Mouse (Mus musculus) cerebellum, postnatal 4 days (tissue): ENCODE measurements around the gene Per1.

ENCODE experiments used
- DNase-seq, 2 experiments: peaks; one replicate each; pipeline ENCODE4 v3.0.0; 2022; ENCODE audit warnings: low spot score in 2 of 2, mixed read lengths in 1 of 2

Per1 gene

DNA sequence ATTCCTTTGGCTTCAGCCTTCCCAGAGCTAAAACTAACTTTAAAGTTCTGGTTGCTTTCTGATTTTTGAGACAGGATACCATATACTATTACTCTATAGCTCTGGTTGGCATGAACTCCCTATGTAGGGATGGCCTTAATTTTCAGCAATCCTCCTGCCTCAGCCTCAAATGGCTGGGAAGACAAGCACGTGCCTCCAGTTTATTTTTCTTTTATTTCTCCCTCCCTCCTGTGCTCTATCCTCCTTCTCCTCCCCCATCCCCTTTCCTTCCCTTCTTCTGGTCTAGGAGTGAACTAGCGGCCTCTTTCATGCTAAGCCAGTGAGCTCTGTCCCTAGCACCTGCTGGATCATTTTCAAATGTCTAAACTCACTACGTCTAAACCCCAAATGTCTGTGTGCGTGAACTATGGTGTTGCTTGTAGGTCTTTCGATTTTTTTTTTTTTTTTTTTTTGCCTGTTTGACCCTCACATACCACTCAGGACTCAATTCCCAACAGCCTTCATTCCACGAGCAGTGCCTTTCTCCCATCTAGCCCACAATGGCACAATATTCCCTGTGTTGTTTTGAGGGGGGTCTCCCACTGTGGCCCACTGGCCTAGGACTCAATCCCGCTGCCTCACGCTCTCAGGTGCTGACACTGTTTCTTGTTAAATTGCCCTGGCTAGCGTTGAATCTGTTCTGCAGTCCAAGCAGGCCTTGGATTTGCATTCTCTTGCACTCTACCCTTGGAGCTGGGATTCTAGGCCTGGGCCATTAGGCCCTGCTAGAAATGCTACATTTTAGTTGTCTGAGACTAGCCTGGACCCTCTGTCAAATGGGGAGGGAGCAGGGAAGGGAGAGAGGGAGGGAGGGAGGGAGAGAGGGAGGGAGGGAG is 30.5 kb upstream of the Per1 start:
- no peak for DNase-seq

DNA sequence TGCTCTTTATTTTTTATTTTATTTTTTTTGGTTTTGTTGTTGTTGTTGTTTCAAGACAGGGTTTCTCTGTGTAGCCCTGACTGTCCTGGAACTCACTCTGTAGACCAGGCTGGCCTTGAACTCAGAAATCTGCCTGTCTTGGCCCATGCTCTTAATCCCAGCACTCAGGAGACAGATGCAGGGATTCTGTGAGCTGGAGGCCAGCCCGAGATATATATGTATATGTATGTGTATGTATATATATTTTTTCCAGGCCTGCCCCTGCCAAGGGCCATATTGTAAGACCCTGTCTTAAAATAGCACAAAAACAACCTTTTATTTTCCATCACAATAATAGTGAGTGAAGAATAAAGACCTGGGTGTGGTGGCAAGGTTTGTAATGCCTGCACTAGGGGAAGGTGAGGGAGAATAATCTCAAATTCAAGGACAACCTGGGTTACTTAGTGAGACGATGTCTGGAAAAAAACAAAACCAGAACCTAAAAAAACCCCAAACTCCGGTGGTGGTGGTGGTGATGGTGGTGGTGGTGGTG is 29.6 kb upstream of the Per1 start:
- no peak for DNase-seq

DNA sequence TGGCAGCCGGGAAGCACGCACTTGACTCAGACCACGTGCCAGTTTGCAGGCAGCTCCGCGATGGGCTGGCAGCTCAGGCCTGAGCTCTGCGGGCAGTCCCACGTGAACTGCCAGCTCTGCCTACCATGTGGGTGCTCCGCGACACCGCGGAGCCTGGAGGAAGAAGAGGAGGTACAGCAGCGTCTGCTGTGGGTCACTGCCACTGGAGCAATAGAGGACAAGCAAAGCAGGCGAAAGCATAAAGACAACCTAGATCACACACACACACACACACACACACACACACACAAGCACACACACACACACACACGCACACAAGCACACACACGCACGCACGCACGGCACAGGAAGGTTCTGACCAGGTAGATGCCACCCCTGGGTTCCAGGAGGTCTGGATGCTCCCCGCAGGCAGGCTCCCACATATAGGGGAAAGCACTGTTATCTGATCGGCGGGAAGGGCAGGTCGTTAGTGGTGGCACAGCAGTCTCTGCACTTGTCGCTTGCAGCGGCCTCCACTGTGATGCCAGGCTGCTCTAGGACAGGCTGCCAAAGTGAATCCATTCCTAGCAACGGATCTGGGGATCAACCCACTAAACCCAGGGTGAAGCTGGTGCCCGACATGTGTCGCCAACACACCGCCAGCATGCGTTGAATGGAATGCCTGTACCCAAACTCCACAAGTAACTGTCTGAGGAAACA is 28.7 kb upstream of the Per1 start:
- DNase-seq, result peak in 1 of 2 experiments; percentile 26

DNA sequence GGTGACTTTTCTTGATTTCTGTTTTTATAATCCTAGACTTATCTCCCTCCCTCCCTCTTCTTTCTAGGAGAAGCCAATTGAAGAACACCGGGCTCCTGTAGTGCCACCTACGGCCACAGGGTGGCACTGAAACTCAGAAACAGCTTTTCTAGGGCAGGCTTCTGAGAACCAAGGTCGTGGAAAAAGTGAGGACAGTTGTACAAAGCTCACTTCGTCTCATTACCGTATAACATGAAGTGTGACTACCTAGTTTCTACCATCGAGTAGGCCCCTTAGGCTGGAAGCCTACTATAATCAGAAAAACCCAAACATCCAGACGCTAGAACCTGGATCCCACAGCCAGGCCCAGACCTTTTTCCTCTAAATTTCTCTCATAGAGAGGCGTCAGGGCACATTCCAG is 28.1 kb upstream of the Per1 start:
- DNase-seq, result peak; percentile 73 to 92

DNA sequence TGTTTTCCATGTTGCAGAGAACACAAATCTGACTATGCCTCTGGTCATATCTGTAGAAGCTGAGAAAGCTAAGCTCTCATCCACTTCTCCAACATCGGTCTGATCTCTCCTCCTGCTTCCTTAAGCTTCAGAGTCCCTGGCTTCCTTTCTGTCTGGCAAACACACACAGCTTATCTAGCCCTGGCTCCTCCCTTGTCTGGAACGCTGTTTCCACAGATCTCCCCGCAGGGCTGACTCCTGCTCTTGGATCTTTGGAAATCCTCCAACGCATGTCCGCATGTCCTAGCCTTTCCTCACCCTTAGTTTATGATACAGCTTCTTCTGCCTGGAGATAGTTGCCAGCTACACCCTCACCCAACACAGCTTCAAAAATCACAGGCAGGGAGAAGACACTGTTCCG is 27.4 kb upstream of the Per1 start:
- DNase-seq, result no peak

DNA sequence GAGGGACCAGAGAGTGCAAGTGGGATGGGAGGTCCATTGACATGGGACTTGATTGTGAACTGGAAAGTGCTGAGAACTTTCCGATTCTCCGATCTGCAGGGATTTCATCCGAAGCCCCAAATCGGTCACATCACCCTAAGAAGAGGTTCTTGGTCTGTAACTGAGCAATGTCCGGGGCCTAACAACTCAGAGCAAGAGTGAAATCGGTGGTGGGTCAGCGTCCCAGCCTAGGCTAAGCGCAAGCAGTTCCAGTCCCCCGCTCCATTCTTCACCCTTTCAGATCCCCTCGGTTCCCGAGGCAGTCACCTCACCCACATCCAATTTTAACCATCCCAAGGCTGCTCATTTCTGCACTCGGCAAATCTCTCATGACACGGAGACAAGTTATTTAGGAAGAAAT is 24.9 kb upstream of the Per1 start:
- DNase-seq, result no peak

DNA sequence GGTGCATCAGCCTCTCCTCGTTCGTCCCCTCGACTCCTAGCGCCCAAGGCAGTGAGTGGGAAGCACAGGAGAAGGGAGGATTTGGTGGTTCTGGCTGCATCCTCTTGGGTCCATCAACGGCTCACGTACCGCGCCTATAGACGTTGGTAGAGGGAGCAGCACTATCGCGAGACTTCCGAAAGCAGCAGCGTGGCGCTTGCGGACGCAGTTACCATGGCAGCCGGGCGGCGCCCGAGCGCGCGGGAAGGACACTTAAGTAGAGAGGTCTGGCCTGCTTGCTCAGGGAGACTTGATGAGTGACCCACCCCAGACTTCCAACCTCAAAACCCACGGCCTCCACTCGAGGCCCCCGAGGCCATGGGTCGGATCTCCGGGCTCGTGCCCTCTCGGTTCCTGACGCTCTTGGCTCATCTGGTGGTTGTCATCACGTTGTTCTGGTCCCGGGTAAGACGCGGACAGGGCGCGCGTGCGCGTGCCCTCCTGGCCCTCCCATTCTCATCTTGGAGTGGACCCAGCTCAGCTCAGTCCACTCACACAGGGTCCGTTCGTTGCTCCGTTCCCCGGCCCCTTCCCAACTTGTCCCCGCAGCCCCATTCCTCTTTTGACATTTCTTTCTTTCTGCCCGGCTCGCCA is 24.3 kb upstream of the Per1 start, which contains the start of gene Tmem107:
Gene Tmem107, plus strand, starts transcription at position 217 of the 633 bp plus-strand sequence.
- DNase-seq, result peak; percentile 73 to 91

DNA sequence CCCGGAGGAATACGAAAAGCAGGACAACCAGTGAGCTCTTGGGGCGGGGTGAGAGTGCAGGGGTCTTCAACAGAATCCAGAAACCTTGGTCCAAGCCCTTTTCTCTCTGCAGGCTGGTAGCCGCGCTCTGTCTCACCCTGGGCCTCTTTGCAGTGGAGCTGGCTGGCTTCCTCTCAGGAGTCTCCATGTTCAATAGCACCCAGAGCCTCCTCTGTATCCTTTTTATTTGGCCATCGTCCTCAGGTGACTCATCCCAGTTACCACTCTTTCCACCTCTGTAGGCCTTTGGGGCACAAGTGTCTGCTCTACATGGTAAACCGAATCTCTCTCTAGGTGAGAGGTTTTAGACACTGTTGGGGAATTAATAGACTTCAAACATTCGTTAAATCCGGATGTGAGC is 23.8 kb upstream of the Per1 start:
- DNase-seq, result no peak

DNA sequence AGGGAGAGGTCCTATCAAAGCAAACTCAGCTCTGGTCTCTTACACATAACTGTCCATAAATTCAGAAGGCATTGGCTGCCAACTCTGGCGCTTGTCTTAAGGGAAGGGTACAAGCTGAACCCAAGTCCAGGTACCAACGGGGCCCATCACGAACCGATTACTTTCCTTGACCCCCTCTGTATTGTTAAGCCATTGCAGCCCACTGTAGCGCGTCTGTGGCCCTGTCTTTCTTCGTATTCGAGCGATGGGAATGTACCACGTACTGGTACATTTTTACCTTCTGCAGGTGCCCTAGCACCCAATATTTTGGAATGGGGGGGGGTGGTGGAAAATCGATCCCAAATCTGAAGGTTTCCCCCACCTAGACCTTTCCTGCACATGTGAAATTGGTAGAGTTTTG is 22.8 kb upstream of the Per1 start:
- DNase-seq, result no peak

DNA sequence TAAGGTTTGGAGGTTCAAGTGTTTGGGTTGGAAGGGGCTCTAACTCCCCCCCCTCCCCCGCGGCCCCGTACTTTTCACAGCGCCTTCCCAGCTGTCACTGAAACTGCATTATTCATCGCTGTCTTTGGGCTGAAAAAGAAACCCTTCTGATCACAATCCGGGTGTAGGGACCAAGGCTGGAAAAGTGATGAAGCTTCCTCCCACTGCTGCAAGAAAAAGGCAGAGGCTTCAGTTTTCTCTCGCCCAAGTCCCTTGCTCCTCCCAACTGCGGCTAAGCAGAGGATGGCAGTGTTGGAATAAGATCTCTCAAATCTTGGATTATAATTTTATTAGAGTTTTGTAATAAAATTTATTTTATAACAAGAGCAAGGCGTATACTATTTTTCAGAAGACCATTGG is 22.4 kb upstream of the Per1 start:
- DNase-seq, result no peak

DNA sequence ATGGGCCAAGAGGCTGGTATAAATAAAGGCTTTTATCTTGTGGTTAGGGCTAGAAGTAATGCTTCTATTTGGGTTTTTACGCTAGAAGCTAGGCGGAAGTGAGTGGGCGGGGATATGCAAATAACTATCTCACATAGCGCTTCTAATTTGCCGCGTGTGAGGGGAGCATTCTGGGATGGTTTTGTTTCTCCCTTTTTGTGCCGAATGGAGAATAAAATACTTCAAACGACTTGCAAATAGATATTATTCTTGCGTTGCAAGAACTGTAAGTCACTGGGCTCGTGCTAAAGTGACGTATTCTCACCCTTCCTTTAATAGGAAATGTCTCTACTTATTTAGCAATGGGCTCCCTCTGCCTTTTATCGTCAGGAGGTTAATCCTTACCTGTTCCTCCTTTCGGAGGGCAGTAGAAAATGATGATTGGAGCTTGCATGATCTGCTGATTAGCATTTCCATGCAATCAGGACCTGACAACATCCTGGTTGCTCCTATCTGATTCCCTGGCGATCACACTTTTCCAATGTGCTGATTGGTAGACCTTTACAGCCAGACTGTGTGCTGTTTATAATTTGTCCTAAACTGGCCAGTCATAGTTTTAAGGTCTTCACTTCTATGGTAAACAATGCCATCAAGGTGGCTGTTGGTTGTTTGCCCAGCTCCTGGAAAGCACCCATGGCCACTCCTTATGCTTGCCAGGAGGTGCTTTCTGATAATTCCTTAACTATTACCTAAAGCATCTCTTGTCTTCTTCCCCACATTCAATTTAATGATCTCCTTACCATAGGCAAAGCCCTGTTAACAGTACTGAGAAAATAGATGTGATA is 21.7 kb upstream of the Per1 start:
- peak in 1 of 2 experiments; percentile 76 for DNase-seq

DNA sequence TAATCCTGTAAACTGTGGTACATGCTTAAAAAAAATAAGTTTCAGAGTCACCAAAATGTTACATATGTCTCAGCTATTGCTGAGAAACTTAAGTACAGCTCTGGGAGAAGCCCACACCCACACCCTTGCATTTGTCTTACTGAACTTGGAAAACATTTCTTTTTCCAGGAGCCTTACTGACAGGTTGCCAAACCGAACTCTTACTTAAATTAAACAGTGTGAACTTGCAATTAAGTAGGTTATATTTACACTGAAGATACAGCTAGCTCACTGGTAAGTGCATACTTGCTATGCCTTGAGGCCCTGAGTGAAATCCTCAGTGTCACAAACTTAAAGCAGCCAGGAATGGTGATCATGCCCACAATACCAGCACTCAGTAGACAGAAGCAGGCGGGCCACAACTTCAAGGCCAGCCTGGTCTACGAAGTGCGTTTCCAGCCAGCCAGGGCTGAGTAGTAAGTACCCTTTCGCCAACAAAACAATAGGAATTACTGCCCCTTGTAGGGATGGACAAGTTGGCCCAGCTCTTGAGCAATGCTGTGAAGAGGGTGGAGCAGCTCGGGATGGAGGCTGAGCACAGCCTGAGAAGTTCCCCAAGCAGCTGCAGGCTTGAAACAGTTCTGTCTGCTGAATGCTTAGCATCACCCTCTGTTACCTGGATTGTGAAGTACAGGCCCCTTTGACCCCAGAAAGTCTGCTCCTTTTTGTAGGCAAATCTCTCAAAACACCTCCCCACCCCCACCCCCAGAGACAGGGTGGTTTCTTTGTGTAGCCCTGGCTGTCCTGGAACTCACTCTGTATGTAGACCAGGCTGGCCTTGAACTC is 20.9 kb upstream of the Per1 start:
- no peak for DNase-seq

DNA sequence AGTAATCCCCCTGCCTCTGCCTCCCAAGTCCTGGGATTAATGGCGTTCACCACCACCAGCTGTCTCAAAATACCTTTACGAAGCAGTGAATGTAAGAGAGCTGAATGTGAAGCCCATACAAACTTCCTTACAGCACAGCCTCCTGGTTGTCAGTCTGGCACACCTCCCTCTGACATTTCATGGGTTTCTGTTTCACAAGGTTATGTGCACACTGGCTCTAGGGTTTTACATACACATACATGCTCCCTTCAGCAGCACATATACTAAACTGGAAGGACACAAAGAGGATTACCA is 20.3 kb upstream of the Per1 start:
- no peak for DNase-seq

DNA sequence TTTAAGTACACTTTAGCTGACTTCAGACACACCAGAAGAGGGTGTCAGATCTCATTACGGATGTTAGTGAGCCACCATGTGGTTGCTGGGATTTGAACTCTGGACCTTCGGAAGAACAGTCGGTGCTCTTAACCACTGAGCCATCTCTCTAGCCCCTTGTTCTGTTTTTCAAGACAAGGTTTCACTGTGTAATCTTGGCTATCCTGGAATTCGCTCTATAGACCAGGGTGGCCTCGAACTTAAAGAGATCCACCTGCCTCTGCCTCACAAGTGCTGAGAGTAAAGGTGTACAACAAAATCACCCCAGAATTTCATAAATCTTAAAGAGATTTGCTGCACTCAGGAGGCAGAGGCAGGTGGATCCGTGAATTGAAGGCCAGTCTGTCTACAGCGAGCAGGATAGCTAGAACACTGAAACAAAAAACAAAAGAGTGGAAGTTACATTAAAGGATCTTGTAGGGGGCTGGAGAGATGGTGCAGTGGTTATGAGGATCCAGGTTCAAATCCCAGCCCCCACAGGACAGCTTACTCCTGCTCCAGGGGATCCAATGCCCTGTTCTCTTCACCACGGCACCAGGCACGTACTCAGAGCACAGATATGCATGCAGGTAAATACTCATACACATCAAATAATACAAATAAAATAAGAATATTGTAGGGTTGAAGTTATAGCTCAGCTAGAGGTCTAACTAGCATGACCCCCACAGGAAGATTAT is 19.1 kb upstream of the Per1 start:
- DNase-seq, result no peak

DNA sequence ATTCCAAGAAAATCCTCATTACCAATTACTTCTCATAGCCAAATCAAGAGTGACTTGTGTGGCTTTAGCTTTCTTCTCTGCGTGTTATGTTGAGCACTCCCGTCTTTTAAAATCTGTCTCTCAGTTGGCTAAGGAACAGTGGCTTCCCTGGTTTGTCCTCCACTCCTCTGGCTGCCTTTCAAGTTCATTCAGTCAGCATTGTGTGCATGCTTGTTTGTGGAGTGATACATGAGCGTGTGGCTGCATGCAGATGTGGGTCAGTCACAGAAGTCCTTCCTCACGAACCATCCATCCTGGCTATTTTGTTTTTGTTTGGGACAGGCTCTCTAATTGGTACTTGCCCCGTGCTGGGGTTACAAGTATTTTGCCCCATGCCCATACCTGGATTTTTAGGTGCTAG is 18.4 kb upstream of the Per1 start:
- DNase-seq, result no peak

DNA sequence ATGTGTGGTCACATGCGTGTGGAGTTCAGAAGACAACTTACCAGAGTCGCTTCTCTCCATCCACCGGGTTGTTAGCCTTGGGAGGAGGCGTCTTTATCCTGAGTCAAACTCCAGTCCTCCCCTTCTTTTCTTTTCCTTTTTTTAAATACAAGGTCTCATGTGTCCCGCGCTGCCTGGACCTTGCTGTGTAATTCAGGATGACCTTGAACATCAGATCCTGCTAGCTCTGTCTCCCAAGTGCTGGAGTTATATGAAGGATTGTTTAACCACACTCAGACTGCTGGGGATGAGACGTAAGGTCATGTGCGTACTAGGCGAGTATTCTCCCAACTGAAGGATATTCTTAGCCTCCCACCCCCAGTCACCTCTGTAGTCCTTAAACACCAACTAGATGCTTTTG is 17.7 kb upstream of the Per1 start:
- DNase-seq, result no peak

DNA sequence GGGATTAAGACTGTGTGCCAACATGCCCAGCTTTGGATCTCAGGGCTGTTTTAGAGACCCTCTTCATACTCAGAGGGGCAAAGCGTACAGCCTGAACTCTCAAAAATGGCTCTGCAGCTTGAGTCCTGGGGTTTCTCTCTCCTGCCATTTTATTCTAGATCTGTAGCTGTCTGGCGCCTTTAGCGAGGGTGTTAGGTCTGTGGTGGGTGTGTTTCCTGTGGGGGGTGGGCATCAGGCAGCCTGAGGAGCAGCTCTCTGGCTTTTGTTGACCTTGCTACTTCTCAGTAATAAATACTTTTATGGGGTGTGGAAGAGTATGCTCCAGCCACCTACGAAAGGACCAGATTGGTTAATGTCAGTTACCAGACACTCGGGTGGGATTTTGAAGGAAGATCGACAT is 17.0 kb upstream of the Per1 start:
- no peak for DNase-seq

DNA sequence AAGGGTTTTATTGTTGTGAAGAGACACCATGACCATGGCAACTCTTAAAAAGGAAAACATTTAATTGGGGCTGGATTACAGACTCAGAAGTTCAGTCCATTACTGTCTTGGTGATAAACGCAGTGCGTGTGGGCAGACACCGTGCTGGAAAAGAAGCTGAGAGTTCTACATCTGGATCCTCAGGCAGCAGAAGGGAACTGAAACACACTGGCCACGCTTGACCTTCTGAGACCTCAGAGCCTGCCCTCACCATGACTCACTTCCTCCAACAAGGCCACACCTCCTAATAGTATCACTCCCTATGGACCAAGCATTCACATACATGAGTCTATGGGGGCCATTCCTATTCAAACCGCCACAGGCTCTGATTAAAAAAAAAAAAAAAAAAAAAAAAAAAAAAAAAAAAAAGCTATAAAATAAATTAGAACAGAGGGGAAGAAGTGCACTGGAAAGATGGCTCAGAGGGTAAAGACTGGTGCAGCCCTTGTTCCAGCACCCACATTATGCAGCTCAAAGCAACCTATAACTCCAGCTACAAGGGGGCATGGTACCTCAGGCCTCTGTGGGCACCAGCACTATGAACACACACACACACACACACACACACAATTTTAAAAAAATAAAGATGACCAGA is 16.1 kb upstream of the Per1 start:
- no peak for DNase-seq

DNA sequence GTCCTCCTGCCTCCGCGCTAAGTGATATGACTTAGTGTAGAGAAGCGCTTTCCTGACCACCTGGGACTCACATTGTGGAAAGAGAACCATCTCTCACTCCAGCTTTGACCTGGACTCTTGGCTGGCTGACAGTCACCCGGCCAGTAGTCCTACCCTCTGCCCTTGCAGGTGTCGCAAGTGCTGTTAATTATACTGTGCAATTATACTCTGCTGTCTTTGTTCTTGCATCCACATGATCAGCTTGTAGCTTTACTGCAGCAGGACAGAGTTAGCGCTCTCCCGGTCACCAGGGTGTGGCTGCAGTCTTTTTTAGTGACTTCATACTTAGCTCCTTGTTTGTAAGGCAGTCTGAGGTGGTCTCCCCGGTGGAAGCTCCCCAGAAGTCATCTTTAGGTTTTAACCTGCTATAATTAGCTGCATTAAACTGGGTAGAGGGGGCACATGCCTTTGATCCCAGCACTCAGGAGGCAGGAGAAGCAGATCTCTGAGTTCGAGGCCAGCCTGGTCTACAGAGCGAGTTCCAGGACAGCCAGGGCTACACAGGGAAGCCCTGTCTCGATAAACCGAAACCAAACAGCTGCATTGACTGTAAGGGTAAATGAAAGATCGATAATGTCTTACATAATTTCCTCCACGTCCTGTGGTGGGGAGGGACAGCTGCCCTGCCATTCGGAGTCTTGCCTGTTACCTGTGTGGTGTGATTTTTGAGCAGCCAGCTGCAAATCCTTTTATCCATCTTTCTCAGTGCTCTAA is 14.7 kb upstream of the Per1 start:
- no peak for DNase-seq
